Mouse (Mus musculus): ENCODE data around the gene Gm21988.

GRCm38 (mm10) chr11:70211972-70212371 lies 27.7 kb downstream of the Gm21988 start:
- TF ChIP-seq CTCF (IDR thresholded peaks at IDR 0.05; ENCODE audit: borderline replicate concordance, insufficient read depth, low read depth, low read length): no peak
- TF ChIP-seq POLR2A (IDR thresholded peaks at IDR 0.05; ENCODE audit: borderline replicate concordance, insufficient read depth, low read length): no peak
